Mouse (Mus musculus) kidney, adult 2 months (tissue): ENCODE measurements at regions not wholly inside any gene's neighbourhood (a gene's known extent, or its start where the extent isn't known, plus 50 kb on each side); places are given as distances from the start of the nearest gene placed in this dataset.

Source experiments
- DNase-seq: peaks from one replicate; pipeline ENCODE4 v3.0.0; 2021
- H3K27ac ChIP-seq: fragments of 200-500 bp; 2 replicates; pipeline ENCODE4 v1.5.1; 2012; ENCODE audit warnings: low read depth, low read length, control low read depth, inconsistent platforms; ENCODE audit not compliant: insufficient read depth
- H3K27me3 ChIP-seq: fragments of 200-500 bp; replicated peaks from 2 replicates; pipeline ENCODE4 v1.6.1; 2012; ENCODE audit warnings: mild to moderate bottlenecking, moderate library complexity, low read length, inconsistent platforms; ENCODE audit not compliant: control insufficient read depth, insufficient read depth
- H3K36me3 ChIP-seq: fragments of 200-500 bp; 2 replicates; pipeline ENCODE4 v1.6.1; 2012; ENCODE audit warnings: mild to moderate bottlenecking, moderate library complexity, low read length, inconsistent platforms; ENCODE audit not compliant: control insufficient read depth, insufficient read depth
- H3K4me1 ChIP-seq: fragments of 200-500 bp; 2 replicates; pipeline ENCODE4 v1.6.1; 2011; ENCODE audit warnings: low read length; ENCODE audit not compliant: control insufficient read depth, insufficient read depth
- H3K4me3 ChIP-seq: fragments of 200-500 bp; 2 replicates; pipeline ENCODE4 v1.5.1; 2011; ENCODE audit warnings: mild to moderate bottlenecking, low read depth, low read length, control low read depth; ENCODE audit not compliant: insufficient read depth
- CTCF ChIP-seq: fragments of 200-500 bp; conservative IDR thresholded peaks from 2 replicates; pipeline ENCODE4 v1.5.1; 2011; ENCODE audit warnings: low read depth, mild to moderate bottlenecking, control low read depth, low read length, moderate library complexity, mixed read lengths; ENCODE audit not compliant: insufficient read depth, insufficient read length
- POLR2A ChIP-seq: fragments of 200-500 bp; IDR thresholded peaks from one replicate; pipeline ENCODE4 v1.6.1; 2011; ENCODE audit warnings: low read depth, low read length, control low read depth
- WGBS: fragments of 180-500 bp; shearing (Covaris S2); methylation state at CpG from one replicate; pipeline ENCODE4 v1.1.7; 2018; 5-methylcytosine and 5-hydroxymethylcytosine counted together

DNA sequence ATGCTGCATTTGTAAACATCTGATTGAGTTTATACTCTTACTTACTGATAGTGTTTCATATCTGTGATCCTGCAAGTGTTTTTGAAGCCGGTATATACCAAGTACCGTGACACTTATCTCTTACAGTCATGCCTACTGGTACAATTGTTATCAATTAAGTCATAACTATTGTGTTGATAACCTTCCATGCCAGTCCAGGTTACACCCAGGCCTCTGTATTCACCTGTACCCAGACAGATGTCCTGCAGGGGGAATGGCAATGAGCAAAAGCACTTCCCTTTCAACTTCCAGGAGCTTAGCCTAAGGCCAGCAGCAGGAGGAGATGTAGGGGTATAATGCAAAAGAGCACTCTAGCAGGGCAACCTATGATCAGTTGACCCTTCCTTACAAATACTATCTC lies 232.2 kb upstream of the Jun start:
- TF ChIP-seq CTCF (no peak), POLR2A (no peak)
- Histone ChIP-seq H3K36me3 (no peaks in the 10 kb centered on the region), H3K4me1 (peaks cover 7% of the 10 kb centered on the region), H3K27me3 (no peaks in the 10 kb centered on the region), H3K27ac (no peak overlapping the region), H3K4me3 (no peak overlapping the region)
- WGBS = 86% methylated on average over 2 of the region's 2 CpGs
- DNase-seq = no peak

DNA sequence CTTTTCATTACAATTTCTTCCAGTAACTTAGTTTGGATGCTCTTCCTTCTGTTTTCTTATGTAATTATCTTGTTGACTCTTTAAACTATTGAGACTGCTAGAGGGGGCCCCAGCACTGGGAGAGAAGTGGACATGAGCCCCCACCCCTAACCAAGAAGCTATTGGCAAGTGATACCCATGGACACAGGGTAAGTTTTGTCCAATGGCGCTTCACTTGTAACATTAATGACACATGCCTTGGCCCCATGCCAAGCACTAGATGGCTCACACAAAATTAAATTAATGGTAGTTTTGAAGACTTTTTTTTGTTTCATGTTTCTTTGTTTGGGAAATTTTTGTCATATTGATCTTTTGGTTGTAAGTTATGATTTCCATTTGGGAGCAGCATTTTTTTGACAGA lies 232.7 kb upstream of the Jun start:
- DNase-seq = no peak
- no peaks in the 10 kb centered on the region for H3K27me3 ChIP-seq
- WGBS = 85% methylated on average over 1 of the region's 1 CpGs
- no peak overlapping the region for H3K27ac ChIP-seq
- H3K36me3 ChIP-seq = no peaks in the 10 kb centered on the region
- TF ChIP-seq CTCF (no peak), POLR2A (no peak)
- H3K4me3 ChIP-seq = no peak overlapping the region
- peaks cover 5% of the 10 kb centered on the region; the same call in 1 of the 2 replicates for H3K4me1 ChIP-seq

GRCm38 (mm10) chr4:95290321-95290720 lies 238.3 kb upstream of the Jun start:
- WGBS = 58% methylated on average over 4 of the region's 4 CpGs
- DNase-seq = peak; percentile 16
- no peak for TF ChIP-seq CTCF
- no peak for TF ChIP-seq POLR2A

DNA sequence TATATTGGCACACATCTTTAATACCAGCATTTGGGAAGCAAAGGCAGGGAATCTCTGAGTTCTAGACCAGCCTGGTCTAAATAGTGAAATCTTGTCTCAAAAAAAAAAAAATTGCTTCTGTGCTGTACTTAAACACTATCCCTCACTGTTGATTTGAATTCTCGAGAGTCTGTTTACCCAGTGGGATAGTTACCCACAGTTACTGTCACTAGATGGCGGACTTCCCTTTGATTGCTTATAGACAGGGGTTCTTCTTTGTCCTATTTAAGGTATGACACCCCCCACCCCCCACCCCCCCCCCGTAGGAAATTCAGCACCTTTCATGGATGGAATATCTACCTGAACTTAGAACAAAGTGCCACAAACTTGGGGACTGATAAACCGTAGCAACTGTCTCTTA lies 242.1 kb upstream of the Jun start:
- DNase-seq = no peak
- TF ChIP-seq POLR2A (no peak), CTCF (no peak)
- 53% methylated on average over 4 of the region's 4 CpGs for WGBS

More at GRCm38 (mm10) chr4:95290321-95290720, 238.3 kb upstream of the Jun start:
- no peaks in the 10 kb centered on the region for H3K36me3 ChIP-seq
- no peak overlapping the region for H3K27ac ChIP-seq
- H3K27me3 ChIP-seq = no peaks in the 10 kb centered on the region
- H3K4me1 ChIP-seq = no peaks in the 10 kb centered on the region
- H3K4me3 ChIP-seq = no peak overlapping the region

DNA sequence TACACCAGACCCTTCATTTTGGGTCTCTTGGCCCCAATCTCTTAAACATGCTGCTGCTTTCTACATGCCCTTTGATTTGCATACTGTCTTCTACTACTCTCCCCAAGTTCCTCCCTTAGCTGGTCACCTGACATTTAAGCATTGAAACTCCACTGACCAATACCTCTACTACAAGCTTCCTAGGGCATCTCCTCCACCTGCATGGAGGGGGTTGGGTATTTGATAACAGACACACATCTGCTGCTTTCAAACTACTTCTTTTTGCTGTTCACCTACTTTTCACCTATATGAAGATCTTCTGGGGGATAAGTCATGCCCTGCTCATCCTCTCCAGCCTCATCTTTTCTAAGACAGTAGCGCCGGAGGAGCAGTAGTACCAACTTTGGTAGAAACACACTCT lies 249.9 kb upstream of the Jun start:
- TF ChIP-seq POLR2A (no peak), CTCF (no peak)
- Histone ChIP-seq H3K36me3 (no peaks in the 10 kb centered on the region), H3K27ac (no peak overlapping the region), H3K27me3 (no peaks in the 10 kb centered on the region), H3K4me1 (peaks cover 14% of the 10 kb centered on the region; the same call in 1 of the 2 replicates), H3K4me3 (no peak overlapping the region)
- DNase-seq = no peak
- 98% methylated on average over 2 of the region's 2 CpGs for WGBS

More for the DNA sequence above, 242.1 kb upstream of the Jun start:
- no peak overlapping the region for H3K4me3 ChIP-seq
- H3K27ac ChIP-seq = no peak overlapping the region
- H3K36me3 ChIP-seq = no peaks in the 10 kb centered on the region
- H3K4me1 ChIP-seq = no peaks in the 10 kb centered on the region
- no peaks in the 10 kb centered on the region for H3K27me3 ChIP-seq

GRCm38 (mm10) chr4:95303337-95303736 lies 251.3 kb upstream of the Jun start:
- peaks cover 16% of the 10 kb centered on the region; the same call in 1 of the 2 replicates for H3K4me1 ChIP-seq
- 42% methylated on average over 2 of the region's 2 CpGs for WGBS
- no peak overlapping the region for H3K4me3 ChIP-seq
- H3K27ac ChIP-seq = peak overlapping the region; percentile 54; the same call in 1 of the 2 replicates
- H3K27me3 ChIP-seq = no peaks in the 10 kb centered on the region; the same call in 1 of the 2 replicates
- H3K36me3 ChIP-seq = no peaks in the 10 kb centered on the region
- TF ChIP-seq POLR2A = no peak
- TF ChIP-seq CTCF = no peak
- DNase-seq = peak; percentile 47

GRCm38 (mm10) chr4:95304006-95304405 lies 252.0 kb upstream of the Jun start:
- 53% methylated on average over 1 of the region's 1 CpGs for WGBS
- Histone ChIP-seq H3K36me3 (no peaks in the 10 kb centered on the region), H3K4me3 (no peak overlapping the region), H3K27ac (no peak overlapping the region), H3K27me3 (no peaks in the 10 kb centered on the region; the same call in 1 of the 2 replicates), H3K4me1 (peaks cover 17% of the 10 kb centered on the region; the same call in 1 of the 2 replicates)
- peak; percentile 89 for DNase-seq
- TF ChIP-seq CTCF (no peak), POLR2A (no peak)
